Mouse (Mus musculus) intestine, postnatal 0 days (tissue): ENCODE measurements at regions not wholly inside any gene's neighbourhood (a gene's known extent, or its start where the extent isn't known, plus 50 kb on each side); places are given as distances from the start of the nearest gene placed in this dataset.
A peak's percentile ranks its signal among the peaks of the same experiment; 100 is the strongest.

ENCODE experiments used
- ATAC-seq: fragments of 200-750 bp; cut with Nextera tagmentation; 2 replicates; pipeline ENCODE4 v1.8.0; 2017; ENCODE audit warnings: mild to moderate bottlenecking, moderate TSS enrichment, moderate library complexity
- H3K27ac ChIP-seq: fragments of 300-500 bp; sonication (generic); 2 replicates; pipeline ENCODE4 v1.5.1; 2014; ENCODE audit warnings: mild to moderate bottlenecking, low read depth, low read length, moderate library complexity
- H3K27me3 ChIP-seq: fragments of 300-500 bp; sonication (generic); replicated peaks from 2 replicates; pipeline ENCODE4 v1.6.1; 2014; ENCODE audit warnings: low read length, mixed read lengths; ENCODE audit not compliant: control insufficient read depth, insufficient read depth
- H3K36me3 ChIP-seq: fragments of 300-500 bp; sonication (generic); 2 replicates; pipeline ENCODE4 v1.6.1; 2014; ENCODE audit warnings: mild to moderate bottlenecking, moderate library complexity; ENCODE audit not compliant: control insufficient read depth, insufficient read depth
- H3K4me1 ChIP-seq: fragments of 300-500 bp; sonication (generic); replicated peaks from 2 replicates; pipeline ENCODE4 v1.6.1; 2014; ENCODE audit warnings: antibody characterized with exemption, low read length, mixed read lengths; ENCODE audit not compliant: control insufficient read depth, insufficient read depth
- H3K4me2 ChIP-seq: fragments of 300-500 bp; sonication (generic); replicated peaks from 2 replicates; pipeline ENCODE4 v1.6.1; 2014; ENCODE audit warnings: low read depth, mild to moderate bottlenecking, moderate library complexity
- H3K4me3 ChIP-seq: fragments of 300-500 bp; sonication (generic); 2 replicates; pipeline ENCODE4 v1.5.1; 2014; ENCODE audit warnings: low read depth, low read length
- H3K9ac ChIP-seq: fragments of 300-500 bp; sonication (generic); 2 replicates; pipeline ENCODE4 v1.6.1; 2014; ENCODE audit warnings: mild to moderate bottlenecking, low read depth, low read length
- H3K9me3 ChIP-seq: fragments of 300-500 bp; sonication (generic); 2 replicates; pipeline ENCODE4 v1.6.1; 2016; ENCODE audit warnings: mixed run types; ENCODE audit not compliant: control insufficient read depth
- CTCF ChIP-seq: sonication (generic); IDR thresholded peaks from 2 replicates; pipeline ENCODE4 v1.5.1; 2016; ENCODE audit warnings: low read depth, mild to moderate bottlenecking, control low read depth, antibody characterized with exemption, moderate library complexity
- WGBS: fragments of 180-500 bp; shearing (Covaris S2); extraction: QIAGEN DNeasy Blood & Tissue Kit; methylation state at CpG from one replicate; pipeline ENCODE4 v1.1.7; 2014; 5-methylcytosine and 5-hydroxymethylcytosine counted together

GRCm38 (mm10) chr16:77239176-77239790 is 225.8 kb downstream of the Usp25 start:
- no peak overlapping the region for H3K27ac ChIP-seq
- 62% methylated on average over 9 of the region's 9 CpGs for WGBS

DNA sequence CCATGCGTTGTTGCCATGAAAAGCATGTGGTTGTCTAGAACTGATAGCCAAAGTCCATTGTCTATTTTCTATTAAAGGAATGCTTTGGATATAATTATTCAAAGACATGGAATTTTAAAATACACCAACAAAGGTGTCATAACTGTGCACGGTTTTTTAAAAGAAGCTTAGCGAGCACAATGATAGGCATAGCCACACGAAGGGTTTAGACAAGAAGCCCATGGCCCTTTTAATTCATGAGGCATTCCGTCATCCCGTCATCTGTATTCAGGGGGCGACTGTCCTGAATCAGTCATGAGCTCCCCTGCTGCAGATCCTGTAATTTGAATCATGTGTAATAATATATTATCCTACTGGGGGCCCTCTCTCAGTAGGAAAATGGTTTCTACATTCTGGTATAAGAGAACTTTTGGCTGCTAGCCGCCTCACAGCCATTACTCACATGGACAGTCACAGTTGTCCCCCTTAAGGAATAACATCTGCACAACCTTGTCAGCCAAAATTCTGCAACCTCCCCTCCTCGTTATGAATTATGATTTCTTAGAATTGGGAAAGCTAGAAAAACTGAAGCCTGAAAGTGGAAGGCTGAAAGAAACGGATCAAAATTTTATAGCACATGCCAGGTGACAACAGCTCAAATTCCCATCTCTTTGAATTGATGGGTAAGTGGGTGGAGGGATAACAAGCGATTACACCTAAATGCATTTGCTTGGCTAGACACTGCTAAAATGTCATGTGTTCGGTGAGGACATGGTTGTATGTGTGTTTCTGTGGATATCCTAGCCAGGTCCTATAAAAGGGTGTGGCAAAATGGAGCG is 225.1 kb downstream of the Usp25 start:
- Histone ChIP-seq H3K9me3 (no peaks in the 10 kb centered on the region), H3K4me1 (no peaks in the 10 kb centered on the region), H3K9ac (no peak overlapping the region), H3K4me3 (no peak overlapping the region), H3K4me2 (no peak overlapping the region), H3K27me3 (no peaks in the 10 kb centered on the region), H3K27ac (no peak overlapping the region), H3K36me3 (no peaks in the 10 kb centered on the region)
- TF ChIP-seq CTCF = no peak
- ATAC-seq = no peak
- WGBS = 81% methylated on average over 13 of the region's 13 CpGs

More at GRCm38 (mm10) chr16:77239176-77239790, 225.8 kb downstream of the Usp25 start:
- Histone ChIP-seq H3K4me3 (no peak overlapping the region), H3K27me3 (no peaks in the 10 kb centered on the region), H3K36me3 (no peaks in the 10 kb centered on the region), H3K9ac (no peak overlapping the region), H3K4me2 (no peak overlapping the region), H3K4me1 (no peaks in the 10 kb centered on the region), H3K9me3 (no peaks in the 10 kb centered on the region)
- no peak for ATAC-seq
- TF ChIP-seq CTCF = no peak

DNA sequence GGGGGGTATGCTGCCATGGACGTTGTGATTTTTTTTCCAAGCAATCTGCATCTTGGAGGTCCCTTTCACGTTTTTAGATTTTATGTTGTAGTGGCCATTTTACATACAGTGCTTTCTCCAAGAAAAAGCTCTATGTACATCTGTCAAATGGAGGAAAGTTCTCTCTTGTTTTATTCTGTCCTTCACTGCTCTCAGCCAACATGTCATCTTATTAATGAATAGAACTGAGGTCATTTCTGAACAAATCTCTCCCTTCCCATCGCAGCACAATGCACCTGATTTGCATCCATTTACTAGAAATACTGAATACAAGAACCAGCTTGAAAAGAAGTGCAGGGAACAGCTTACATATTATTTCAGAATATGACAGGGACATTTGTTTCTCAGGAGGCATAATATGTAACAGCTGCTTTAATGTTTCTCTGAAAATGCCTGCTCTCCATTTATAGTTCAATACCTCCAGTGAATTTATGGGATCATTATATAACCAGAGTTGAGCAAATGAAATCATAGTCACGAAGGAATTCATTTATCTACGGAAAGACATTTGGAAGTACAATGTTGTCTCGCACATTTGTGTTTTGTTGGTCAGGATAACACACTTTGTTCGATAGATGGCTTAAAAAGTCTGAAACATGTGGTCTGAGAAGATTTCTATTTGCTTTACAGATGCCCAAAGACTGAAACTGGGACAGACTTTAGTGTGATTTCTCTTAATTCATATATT is 224.3 kb downstream of the Usp25 start:
- Histone ChIP-seq H3K9me3 (no peaks in the 10 kb centered on the region), H3K4me2 (no peak overlapping the region), H3K36me3 (no peaks in the 10 kb centered on the region), H3K27ac (no peak overlapping the region), H3K9ac (no peak overlapping the region), H3K4me1 (no peaks in the 10 kb centered on the region), H3K27me3 (no peaks in the 10 kb centered on the region), H3K4me3 (no peak overlapping the region)
- TF ChIP-seq CTCF = no peak
- WGBS = 74% methylated on average over 7 of the region's 7 CpGs
- ATAC-seq = no peak

GRCm38 (mm10) chr16:77237272-77237603 is 223.7 kb downstream of the Usp25 start:
- TF ChIP-seq CTCF = no peak
- Histone ChIP-seq H3K4me2 (peak overlapping the region; percentile 43), H3K9ac (no peak overlapping the region), H3K4me1 (no peaks in the 10 kb centered on the region), H3K4me3 (no peak overlapping the region), H3K9me3 (no peaks in the 10 kb centered on the region), H3K27ac (no peak overlapping the region), H3K36me3 (no peaks in the 10 kb centered on the region), H3K27me3 (no peaks in the 10 kb centered on the region)
- WGBS = 76% methylated on average over 2 of the region's 2 CpGs
- ATAC-seq = no peak

- Histone ChIP-seq H3K27me3 (no peaks in the 10 kb centered on the region), H3K4me1 (no peaks in the 10 kb centered on the region), H3K4me3 (no peak overlapping the region), H3K9me3 (no peaks in the 10 kb centered on the region), H3K27ac (no peak overlapping the region), H3K9ac (no peak overlapping the region), H3K4me2 (peak overlapping the region; percentile 43), H3K36me3 (no peaks in the 10 kb centered on the region)
- no peak for ATAC-seq
- TF ChIP-seq CTCF = no peak
- WGBS = 45% methylated on average over 13 of the region's 13 CpGs
These were observed 223.2 kb downstream of the Usp25 start for GRCm38 (mm10) chr16:77236509-77237271.

- Histone ChIP-seq H3K27ac (no peak overlapping the region), H3K36me3 (no peaks in the 10 kb centered on the region), H3K9ac (no peak overlapping the region), H3K4me3 (no peak overlapping the region), H3K4me2 (no peak overlapping the region), H3K27me3 (no peaks in the 10 kb centered on the region), H3K9me3 (no peaks in the 10 kb centered on the region), H3K4me1 (no peaks in the 10 kb centered on the region)
- WGBS = 88% methylated on average over 4 of the region's 4 CpGs
- TF ChIP-seq CTCF = no peak
- ATAC-seq = no peak
These were observed 222.5 kb downstream of the Usp25 start for GRCm38 (mm10) chr16:77236021-77236420.
